Mouse (Mus musculus) kidney, embryonic 16.5 days (tissue): ENCODE measurements around the gene Apbb2. TPM values are rescaled to one million over a fixed set of nuclear protein-coding genes. Genes with fewer than 3 reads are reported as not detected.

Experiments
- ATAC-seq: fragments of 200-750 bp; cut with Nextera tagmentation; 2 replicates; pipeline ENCODE4 v1.8.0; 2017; ENCODE audit warnings: moderate TSS enrichment; ENCODE audit not compliant: low FRiP score, low TSS enrichment
- H3K27ac ChIP-seq: fragments of 300-500 bp; sonication (generic); 2 replicates; pipeline ENCODE4 v1.5.1; 2014; ENCODE audit warnings: low read length
- H3K27me3 ChIP-seq: fragments of 300-500 bp; sonication (generic); 2 replicates; pipeline ENCODE4 v1.6.1; 2014; ENCODE audit warnings: low read length, control low read depth, mixed read lengths; ENCODE audit not compliant: insufficient read depth
- H3K36me3 ChIP-seq: fragments of 300-500 bp; sonication (generic); 2 replicates; pipeline ENCODE4 v1.6.1; 2014; ENCODE audit warnings: low read length, control low read depth, mixed read lengths; ENCODE audit not compliant: insufficient read depth
- H3K4me1 ChIP-seq: fragments of 300-500 bp; sonication (generic); 2 replicates; pipeline ENCODE4 v1.6.1; 2014; ENCODE audit warnings: low read length, control low read depth, mixed read lengths; ENCODE audit not compliant: insufficient read depth
- H3K4me2 ChIP-seq: fragments of 300-500 bp; sonication (generic); replicated peaks from 2 replicates; pipeline ENCODE4 v1.6.1; 2014; ENCODE audit warnings: low read depth, low read length
- H3K4me3 ChIP-seq: fragments of 300-500 bp; sonication (generic); 2 replicates; pipeline ENCODE4 v1.5.1; 2014; ENCODE audit warnings: mild to moderate bottlenecking, low read length
- H3K9ac ChIP-seq: fragments of 300-500 bp; sonication (generic); replicated peaks from 2 replicates; pipeline ENCODE4 v1.6.1; 2014; ENCODE audit warnings: low read length
- H3K9me3 ChIP-seq: fragments of 300-500 bp; sonication (generic); 2 replicates; pipeline ENCODE4 v1.6.1; 2016; ENCODE audit warnings: low read length, control low read depth
- WGBS: fragments of 180-500 bp; shearing (Covaris S2); extraction: QIAGEN DNeasy Blood & Tissue Kit; methylation state at CpG from one replicate; pipeline ENCODE4 v1.1.7; 2014; 5-methylcytosine and 5-hydroxymethylcytosine counted together
- polyA plus RNA-seq: library from polyadenylated mRNA; unstranded; fragments of >200 nt; fragmentation: Nextera tagmentation; extraction: Ambion mirVana; gene quantifications from 2 replicates; pipeline ENCODE4 v1.2.1, GENCODE M21; 2015

The Apbb2 gene
- polyA plus RNA-seq, 1 experiment from 2014 or later: 62.4 TPM

DNA sequence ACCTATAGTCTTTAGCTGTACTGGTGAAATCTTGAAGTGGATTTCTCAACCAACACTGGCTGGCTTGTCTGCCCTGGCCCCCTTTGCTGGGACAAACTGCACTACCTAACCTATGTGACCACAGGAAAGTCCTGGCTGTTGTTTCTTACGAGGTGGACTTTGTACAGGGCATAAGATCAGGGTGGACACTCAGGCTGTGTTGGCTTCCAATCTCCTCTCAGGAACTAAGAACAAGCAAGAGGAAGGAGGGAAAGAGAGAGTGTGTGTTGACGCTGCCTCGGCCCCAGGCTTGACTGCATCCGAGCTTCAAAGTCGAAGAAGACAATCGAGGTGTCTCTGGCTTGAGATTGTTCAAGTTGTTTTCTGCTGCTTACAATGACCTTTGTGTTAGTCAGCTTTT, 271.8 kb downstream of the Apbb2 start:
- no peak overlapping the region for H3K9ac ChIP-seq
- no peaks in the 10 kb centered on the region for H3K9me3 ChIP-seq
- H3K4me2 ChIP-seq: no peak overlapping the region
- ATAC-seq: no peak
- peak overlapping the region; percentile 16 for H3K27ac ChIP-seq
- H3K27me3 ChIP-seq: no peaks in the 10 kb centered on the region
- H3K36me3 ChIP-seq: no peaks in the 10 kb centered on the region
- WGBS: 89% methylated on average over 6 of the region's 6 CpGs
- H3K4me3 ChIP-seq: no peak overlapping the region
- H3K4me1 ChIP-seq: peaks cover 15% of the 10 kb centered on the region

DNA sequence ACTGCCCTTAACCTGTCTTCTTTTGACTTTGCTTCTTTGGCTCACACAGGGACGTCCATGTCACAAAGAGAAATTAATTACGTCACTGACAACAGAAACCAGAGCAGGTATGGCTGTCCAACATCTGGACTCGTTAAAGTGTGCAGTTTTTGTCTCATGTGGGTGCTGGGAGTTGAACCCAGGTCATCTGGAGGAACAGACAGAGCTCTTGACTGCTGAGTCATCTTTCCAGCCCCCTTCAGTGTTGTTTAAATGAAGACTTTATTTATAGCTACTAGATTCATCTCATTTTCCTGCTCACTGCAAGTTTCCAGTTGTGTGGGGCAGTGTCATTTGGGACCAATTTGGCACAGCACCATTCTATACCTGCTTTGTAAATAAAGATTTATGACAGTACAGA, 273.4 kb downstream of the Apbb2 start:
- H3K9ac ChIP-seq: no peak overlapping the region

DNA sequence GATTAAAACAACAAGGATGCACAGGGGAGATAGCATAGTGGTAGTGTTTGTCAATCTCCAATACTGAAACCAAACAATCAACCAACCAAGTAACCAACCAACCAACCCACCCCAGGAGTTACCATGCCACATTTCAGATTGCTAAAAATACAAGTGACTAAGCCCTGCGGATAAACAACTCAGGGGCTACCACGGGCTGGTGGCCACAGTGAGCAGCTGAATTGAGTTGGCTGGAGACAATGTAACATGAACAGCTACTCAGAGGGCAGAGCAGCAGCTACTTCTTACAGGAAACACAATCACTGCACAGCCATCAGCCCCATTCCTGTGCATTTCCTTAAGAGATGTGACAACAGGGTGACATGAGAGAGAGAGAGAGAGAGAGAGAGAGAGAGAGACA, 274.4 kb downstream of the Apbb2 start:
- H3K9ac ChIP-seq: no peak overlapping the region
- no peak for ATAC-seq
- no peaks in the 10 kb centered on the region for H3K27me3 ChIP-seq
- H3K36me3 ChIP-seq: no peaks in the 10 kb centered on the region
- H3K27ac ChIP-seq: no peak overlapping the region
- no peaks in the 10 kb centered on the region for H3K9me3 ChIP-seq
- no peak overlapping the region for H3K4me3 ChIP-seq
- H3K4me1 ChIP-seq: peaks cover 19% of the 10 kb centered on the region
- no peak overlapping the region for H3K4me2 ChIP-seq
- 47% methylated on average over 2 of the region's 2 CpGs for WGBS

More for the DNA sequence above, 273.4 kb downstream of the Apbb2 start:
- no peak overlapping the region for H3K27ac ChIP-seq
- WGBS: 40% methylated on average over 3 of the region's 3 CpGs
- no peaks in the 10 kb centered on the region for H3K36me3 ChIP-seq
- no peak overlapping the region for H3K4me3 ChIP-seq
- no peaks in the 10 kb centered on the region for H3K27me3 ChIP-seq
- H3K4me1 ChIP-seq: peaks cover 19% of the 10 kb centered on the region
- H3K4me2 ChIP-seq: no peak overlapping the region
- ATAC-seq: no peak
- H3K9me3 ChIP-seq: no peaks in the 10 kb centered on the region

DNA sequence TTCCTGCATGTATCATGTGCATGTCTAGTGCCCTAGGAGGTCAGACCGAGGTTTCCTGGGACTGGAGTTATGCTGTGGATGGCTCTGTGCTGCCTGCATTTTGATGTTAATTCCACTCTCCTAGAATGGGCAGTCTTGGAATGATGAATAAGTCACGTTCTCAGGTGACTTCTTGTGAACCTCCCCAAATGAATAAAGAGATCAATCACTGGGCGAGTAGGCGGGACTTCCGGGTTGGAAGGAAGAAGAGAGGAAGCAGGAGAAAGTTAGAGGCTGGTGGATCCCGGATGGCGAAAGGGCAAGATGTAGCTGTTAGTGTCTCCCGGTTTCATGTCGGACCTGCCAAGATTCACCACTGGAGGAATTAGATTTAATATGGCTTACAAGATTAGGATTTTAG, 276.3 kb downstream of the Apbb2 start:
- no peak overlapping the region for H3K4me3 ChIP-seq
- H3K27ac ChIP-seq: no peak overlapping the region
- ATAC-seq: no peak
- no peaks in the 10 kb centered on the region for H3K36me3 ChIP-seq
- no peak overlapping the region for H3K9ac ChIP-seq
- H3K4me1 ChIP-seq: peaks cover 27% of the 10 kb centered on the region
- H3K4me2 ChIP-seq: no peak overlapping the region
- 63% methylated on average over 9 of the region's 9 CpGs for WGBS
- H3K27me3 ChIP-seq: no peaks in the 10 kb centered on the region
- H3K9me3 ChIP-seq: no peaks in the 10 kb centered on the region

DNA sequence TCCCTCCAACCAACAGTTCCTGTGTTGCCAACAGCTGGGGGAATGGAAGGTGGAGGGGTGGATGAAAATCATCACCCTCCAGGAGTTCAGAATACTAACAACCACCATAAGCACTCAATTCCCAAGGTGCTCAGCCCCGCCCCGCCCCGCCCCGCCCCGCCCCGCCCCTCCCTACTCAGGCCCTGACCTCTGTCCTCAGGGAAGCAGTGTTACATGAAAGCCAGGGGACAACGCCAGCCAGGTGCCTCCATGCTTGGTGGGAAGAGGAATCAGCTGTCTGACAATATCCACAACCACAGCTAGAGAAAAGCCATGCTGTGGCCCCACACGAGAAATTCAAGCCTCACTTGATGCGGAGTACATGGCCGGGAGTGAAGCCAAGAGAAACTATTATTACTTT, 276.7 kb downstream of the Apbb2 start:
- no peak overlapping the region for H3K4me2 ChIP-seq
- no peaks in the 10 kb centered on the region for H3K27me3 ChIP-seq
- peaks cover 31% of the 10 kb centered on the region for H3K4me1 ChIP-seq
- no peaks in the 10 kb centered on the region for H3K9me3 ChIP-seq
- no peaks in the 10 kb centered on the region for H3K36me3 ChIP-seq
- 28% methylated on average over 10 of the region's 10 CpGs for WGBS
- H3K9ac ChIP-seq: no peak overlapping the region
- no peak overlapping the region for H3K27ac ChIP-seq
- no peak overlapping the region for H3K4me3 ChIP-seq
- ATAC-seq: no peak

DNA sequence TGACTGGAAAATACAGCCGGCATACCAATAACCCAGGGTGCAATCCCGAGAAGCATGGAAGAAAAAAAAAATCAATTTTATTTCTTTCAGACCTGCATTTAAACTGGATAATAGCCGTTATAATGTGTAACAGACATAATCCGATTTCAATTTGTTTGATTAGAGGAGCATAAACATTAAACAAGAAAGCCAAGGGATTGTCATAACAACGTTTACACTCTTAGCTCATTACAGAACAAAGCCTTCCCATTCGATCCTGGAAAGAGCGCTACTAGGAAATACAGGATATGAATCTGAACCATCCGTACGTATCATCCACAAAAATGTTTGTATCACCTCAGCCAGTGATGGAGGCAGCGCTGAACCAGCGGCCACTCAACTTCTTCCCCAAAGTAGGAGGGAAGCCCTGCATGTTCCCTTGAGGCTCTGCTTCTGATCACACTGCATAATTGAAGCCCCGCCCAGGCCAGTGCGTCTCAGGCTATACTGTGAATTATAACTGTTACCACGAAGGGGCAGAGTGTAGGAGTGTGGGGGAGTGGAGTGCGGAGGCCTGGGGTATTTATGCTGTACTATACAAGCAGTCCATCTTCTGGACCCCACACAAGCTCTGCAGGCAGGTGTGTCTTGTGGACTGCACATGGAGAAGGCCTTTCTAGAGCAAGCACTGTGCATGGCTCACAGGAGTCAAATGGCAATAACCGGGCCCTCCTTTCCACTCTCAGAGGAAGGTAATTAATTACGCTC, 278.1 kb downstream of the Apbb2 start:
- Histone ChIP-seq H3K4me1 (peaks cover 26% of the 10 kb centered on the region), H3K27ac (no peak overlapping the region), H3K4me2 (no peak overlapping the region), H3K9me3 (no peaks in the 10 kb centered on the region), H3K9ac (no peak overlapping the region), H3K36me3 (no peaks in the 10 kb centered on the region), H3K4me3 (no peak overlapping the region), H3K27me3 (no peaks in the 10 kb centered on the region)
- WGBS: 57% methylated on average over 17 of the region's 17 CpGs
- peak; percentile 37; the same call in 1 of the 2 replicates for ATAC-seq

DNA sequence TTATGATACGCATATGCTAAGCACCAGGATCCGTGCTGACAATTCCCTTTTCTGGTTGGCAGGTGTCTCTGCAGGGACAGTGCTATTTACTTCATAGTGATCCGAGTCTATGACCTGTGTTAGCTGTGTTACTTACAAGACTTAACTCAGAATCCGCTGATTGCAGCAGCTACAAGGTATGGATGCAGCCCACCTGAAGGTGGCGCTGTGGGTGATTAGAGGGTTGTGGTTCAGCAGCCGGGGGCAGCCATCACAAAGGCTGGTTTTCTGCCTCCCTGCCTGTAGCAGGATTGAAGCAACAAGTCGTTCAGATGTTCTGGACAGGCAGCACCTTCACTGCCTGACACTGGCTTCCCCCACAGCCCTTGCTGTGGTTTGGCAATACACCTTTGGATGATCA, 280.0 kb downstream of the Apbb2 start:
- no peak overlapping the region for H3K27ac ChIP-seq
- H3K9ac ChIP-seq: no peak overlapping the region
- no peak overlapping the region for H3K4me2 ChIP-seq
- H3K36me3 ChIP-seq: no peaks in the 10 kb centered on the region
- H3K4me1 ChIP-seq: peaks cover 16% of the 10 kb centered on the region
- no peak overlapping the region for H3K4me3 ChIP-seq
- ATAC-seq: no peak
- H3K9me3 ChIP-seq: no peaks in the 10 kb centered on the region
- H3K27me3 ChIP-seq: no peaks in the 10 kb centered on the region
- 41% methylated on average over 7 of the region's 7 CpGs for WGBS

DNA sequence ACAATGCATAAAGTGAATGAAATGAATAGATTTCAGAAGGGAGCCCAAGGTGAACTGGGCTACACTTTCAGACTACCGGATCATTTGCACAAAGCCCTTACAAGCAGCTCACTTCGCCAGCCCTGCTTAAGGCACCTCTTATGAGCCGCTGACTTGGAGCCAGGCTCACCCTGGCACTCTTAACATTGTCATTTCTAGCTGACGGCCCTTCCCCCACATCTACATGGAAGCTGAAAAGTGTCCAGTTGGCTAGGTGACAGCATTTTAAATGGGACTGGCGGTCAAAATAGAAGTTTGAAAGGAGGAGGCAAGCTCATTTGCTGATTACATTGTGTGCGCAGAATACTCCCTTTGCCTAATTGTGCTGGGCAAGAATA, 280.6 kb downstream of the Apbb2 start:
- ATAC-seq: peak; percentile 25; the same call in 1 of the 2 replicates
- Histone ChIP-seq H3K9me3 (no peaks in the 10 kb centered on the region), H3K4me1 (peaks cover 16% of the 10 kb centered on the region), H3K9ac (no peak overlapping the region), H3K4me2 (peak overlapping the region; percentile 78), H3K27me3 (no peaks in the 10 kb centered on the region), H3K4me3 (peak overlapping the region; percentile 46), H3K36me3 (no peaks in the 10 kb centered on the region), H3K27ac (no peak overlapping the region)
- 41% methylated on average over 6 of the region's 6 CpGs for WGBS

DNA sequence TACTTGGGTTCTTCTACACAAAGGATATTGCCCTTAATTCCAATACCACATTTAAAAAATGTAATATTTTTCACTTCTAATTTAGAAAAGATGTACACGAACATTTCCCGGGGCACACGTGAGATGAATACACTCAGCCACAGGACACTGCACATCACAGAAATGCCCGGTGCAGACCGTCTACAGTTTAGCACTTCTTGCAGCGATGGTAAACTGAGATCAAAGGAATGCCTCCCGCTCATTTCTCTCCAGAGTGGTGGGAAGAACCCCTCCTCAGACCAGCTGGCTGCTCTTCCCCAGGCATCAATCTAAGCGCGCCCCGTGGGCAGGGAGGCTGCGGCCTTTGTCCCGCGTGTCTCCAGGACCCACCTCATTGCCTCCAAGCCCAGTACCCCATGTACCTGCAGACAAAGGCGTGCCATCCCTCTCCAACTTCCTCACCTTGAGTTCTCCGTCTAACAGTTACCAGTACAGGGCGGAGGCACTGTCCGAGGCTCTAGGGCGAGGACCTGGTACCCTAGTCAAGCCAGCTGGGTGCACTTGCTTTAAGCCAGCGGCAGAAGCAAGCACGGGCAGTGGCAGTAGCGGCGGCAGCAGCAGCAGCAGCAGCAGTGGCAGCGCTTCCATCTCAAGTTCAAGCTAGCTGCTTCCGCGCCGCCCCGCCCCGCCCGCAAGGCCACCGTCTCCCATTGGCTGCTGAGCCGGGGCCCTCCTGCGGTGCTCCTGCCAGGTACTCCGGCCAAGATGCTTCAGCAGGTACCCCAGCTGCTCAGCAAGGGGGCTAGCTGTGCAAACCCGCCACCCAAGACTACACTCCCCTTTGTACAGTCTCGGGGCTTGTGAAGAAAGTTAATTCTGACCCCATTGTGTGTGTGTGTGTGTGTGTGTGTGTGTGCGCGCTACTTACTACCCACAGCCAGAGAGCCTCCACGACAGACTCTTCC, 281.3 kb downstream of the Apbb2 start:
- H3K27me3 ChIP-seq: no peaks in the 10 kb centered on the region
- ATAC-seq: peak; percentile 85
- H3K27ac ChIP-seq: no peak overlapping the region

DNA sequence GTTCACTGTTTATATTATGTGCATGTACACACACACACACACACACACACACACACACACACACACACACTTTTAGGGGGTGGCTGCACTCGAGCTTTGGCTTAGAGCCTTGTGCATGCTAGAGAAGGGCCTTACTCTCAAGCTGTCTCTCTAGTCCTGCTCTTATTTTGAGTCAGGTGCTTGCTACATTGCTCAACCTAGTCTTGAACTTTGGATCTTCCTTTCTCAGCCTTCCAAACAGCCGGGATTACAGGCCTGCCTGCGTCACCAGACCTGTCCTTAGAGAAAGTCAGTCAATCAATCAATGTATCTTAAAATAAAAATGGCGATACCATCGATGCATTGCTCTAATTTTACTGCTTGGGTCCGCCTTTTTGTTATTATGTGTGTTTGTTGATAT, 287.8 kb downstream of the Apbb2 start:
- Histone ChIP-seq H3K36me3 (0 out of 2 replicates have a peak, but pooled peaks cover 5% of the 10 kb centered on the region), H3K9me3 (no peaks in the 10 kb centered on the region), H3K27me3 (no peaks in the 10 kb centered on the region), H3K27ac (no peak overlapping the region), H3K4me1 (peaks cover 7% of the 10 kb centered on the region; the same call in 1 of the 2 replicates), H3K9ac (no peak overlapping the region), H3K4me2 (no peak overlapping the region), H3K4me3 (no peak overlapping the region)
- ATAC-seq: no peak
- WGBS: 89% methylated on average over 6 of the region's 6 CpGs

More for the DNA sequence above, 281.3 kb downstream of the Apbb2 start:
- Histone ChIP-seq H3K4me1 (peaks cover 16% of the 10 kb centered on the region), H3K9ac (peak overlapping the region; percentile 53), H3K4me3 (peak overlapping the region; percentile 46), H3K9me3 (no peaks in the 10 kb centered on the region), H3K4me2 (peak overlapping the region; percentile 78), H3K36me3 (no peaks in the 10 kb centered on the region)
- WGBS: 5% methylated on average over 37 of the region's 38 CpGs
